Mouse (Mus musculus): ENCODE results near the gene Por. TPM values are rescaled to one million over a fixed set of nuclear protein-coding genes. Genes with fewer than 3 reads are reported as not detected.
A peak's percentile ranks its signal among the peaks of the same experiment; 100 is the strongest.

Gene Por
- polyA plus RNA-seq, 1 experiment from 2014 or later: 135 TPM

- peak within 1 kb of the TSS; percentile 91 for H3K4me2 ChIP-seq (replicated peaks; ENCODE audit: low read depth, low read length)
- H3K9ac ChIP-seq (replicated peaks; ENCODE audit: low read depth): peak within 1 kb of the TSS; percentile 77
- peak; percentile 54 for DNase-seq (ENCODE audit: low spot score)
- no peaks in the 10 kb centered on the region for H3K27me3 ChIP-seq (replicated peaks; ENCODE audit: insufficient read depth, low read length)
- TF ChIP-seq EP300 (IDR thresholded peaks at IDR 0.05): no peak
- TF ChIP-seq CTCF (IDR thresholded peaks at IDR 0.05): no peak
- peak within 1 kb of the TSS; percentile 53 for H3K4me3 ChIP-seq (ENCODE audit: low read depth, low read length)
- ATAC-seq: peak; percentile 13
- H3K4me1 ChIP-seq (ENCODE audit: insufficient read depth, low read depth, low read length): 0 out of 2 replicates have a peak, but pooled peaks cover 3% of the 10 kb centered on the region
- peaks cover 4% of the 10 kb centered on the region; the same call in 1 of the 2 replicates for H3K36me3 ChIP-seq (ENCODE audit: insufficient read depth, low read length)
- peak within 1 kb of the TSS; percentile 90 for H3K27ac ChIP-seq (ENCODE audit: low read length)
- WGBS: 2% methylated on average over 42 of the region's 45 CpGs
- H3K9me3 ChIP-seq (ENCODE audit: low read length): no peaks in the 10 kb centered on the region
Observed at GRCm38 (mm10) chr5:135777796-135778470, 108.1 kb downstream of the Por start, which contains the start of gene Styxl1. Gene Styxl1 (minus strand): TSS chr5:135778385.

DNA sequence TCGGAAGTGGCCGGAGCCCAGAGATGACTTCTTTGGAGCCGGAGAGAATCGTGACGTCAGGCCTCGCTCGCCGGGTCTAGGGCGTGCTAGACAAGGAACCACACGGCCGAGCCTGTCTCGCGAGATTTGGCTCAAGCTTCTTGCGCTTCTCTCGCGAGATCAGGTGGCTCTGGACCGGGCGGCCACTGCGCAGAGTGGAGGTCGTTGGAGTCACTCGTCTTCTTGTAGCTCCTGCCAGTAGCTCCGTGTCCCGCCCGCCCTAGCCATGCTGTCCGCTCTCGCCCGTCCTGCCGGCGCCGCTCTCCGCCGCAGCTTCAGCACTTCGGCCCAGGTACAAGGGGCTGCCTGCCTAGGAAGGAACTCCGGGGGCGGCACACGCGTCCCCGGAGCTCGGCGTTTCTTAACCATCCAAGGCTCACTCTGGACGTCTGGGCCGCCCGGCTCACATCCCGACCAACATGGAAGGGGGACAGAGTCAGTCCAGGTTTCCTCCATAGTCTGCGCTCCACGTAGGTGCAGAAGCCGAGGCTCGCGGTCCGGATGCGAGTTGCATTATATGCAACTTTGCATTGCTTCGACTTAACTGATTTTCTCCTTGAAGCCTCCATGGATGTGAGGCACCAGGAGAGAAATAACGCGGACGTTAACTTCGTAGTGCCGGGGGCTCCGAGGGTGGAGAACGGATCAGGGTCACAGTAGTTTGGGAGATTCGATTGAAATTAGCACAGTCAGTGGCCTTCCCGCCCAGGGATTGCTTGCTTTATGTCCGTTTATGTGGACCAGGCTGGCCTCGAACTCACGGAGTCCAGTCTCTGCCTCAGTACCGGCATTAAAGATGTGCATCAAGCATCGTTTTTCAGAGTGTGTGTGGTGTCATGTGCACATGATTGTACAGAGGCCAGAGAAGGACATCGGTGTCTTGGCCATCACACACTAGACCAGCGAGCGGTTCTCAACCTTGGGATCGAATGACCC lies 108.9 kb downstream of the Por start, which contains the start of gene Mdh2:
TSS of gene Mdh2 (plus strand) at position 10 of the 975 bp plus-strand sequence.
- no peaks in the 10 kb centered on the region for H3K27me3 ChIP-seq (replicated peaks; ENCODE audit: insufficient read depth, low read length)
- peaks cover 4% of the 10 kb centered on the region; the same call in 1 of the 2 replicates for H3K36me3 ChIP-seq (ENCODE audit: insufficient read depth, low read length)
- ATAC-seq (peak; percentile 97), DNase-seq (ENCODE audit: low spot score) (peak; percentile 100)
- H3K9ac ChIP-seq (replicated peaks; ENCODE audit: low read depth): peak within 1 kb of the TSS; percentile 77
- H3K4me3 ChIP-seq (ENCODE audit: low read depth, low read length): peak within 1 kb of the TSS; percentile 53
- peak within 1 kb of the TSS; percentile 91 for H3K4me2 ChIP-seq (replicated peaks; ENCODE audit: low read depth, low read length)
- peak within 1 kb of the TSS; percentile 90 for H3K27ac ChIP-seq (ENCODE audit: low read length)
- 0 out of 2 replicates have a peak, but pooled peaks cover 3% of the 10 kb centered on the region for H3K4me1 ChIP-seq (ENCODE audit: insufficient read depth, low read depth, low read length)
- under 1% methylated on average over 70 of the region's 70 CpGs for WGBS
- TF ChIP-seq CTCF (IDR thresholded peaks at IDR 0.05) (no peak), EP300 (IDR thresholded peaks at IDR 0.05) (peak; percentile 93)
- H3K9me3 ChIP-seq (ENCODE audit: low read length): no peaks in the 10 kb centered on the region

DNA sequence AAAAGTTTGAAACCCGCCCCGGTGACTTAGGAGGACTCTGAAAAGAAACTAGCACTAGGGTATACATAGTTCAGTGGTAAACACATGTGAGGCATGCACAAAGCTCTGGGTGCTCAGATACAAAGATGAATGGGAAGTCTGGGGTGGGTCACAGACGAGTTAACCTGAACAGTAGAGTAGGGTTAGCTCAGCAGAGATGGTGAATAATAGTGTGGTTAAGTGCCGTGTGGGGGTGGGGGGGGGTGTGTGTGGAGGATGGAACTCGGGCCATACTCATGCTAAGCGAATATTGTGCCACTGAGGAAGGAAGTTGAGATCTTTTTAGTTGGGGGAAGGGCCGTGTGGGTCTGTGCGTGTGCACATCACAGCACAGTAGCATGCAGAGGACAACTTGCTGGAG lies 110.5 kb downstream of the Por start:
- H3K9me3 ChIP-seq (ENCODE audit: low read length): no peaks in the 10 kb centered on the region
- no peak for DNase-seq (ENCODE audit: low spot score)
- no peaks in the 10 kb centered on the region for H3K27me3 ChIP-seq (replicated peaks; ENCODE audit: insufficient read depth, low read length)
- 58% methylated on average over 8 of the region's 8 CpGs for WGBS
- no peak overlapping the region for H3K27ac ChIP-seq (ENCODE audit: low read length)
- H3K4me3 ChIP-seq (ENCODE audit: low read depth, low read length): no peak overlapping the region
- H3K4me1 ChIP-seq (ENCODE audit: insufficient read depth, low read depth, low read length): 0 out of 2 replicates have a peak, but pooled peaks cover 3% of the 10 kb centered on the region
- ATAC-seq: no peak
- no peak overlapping the region for H3K9ac ChIP-seq (replicated peaks; ENCODE audit: low read depth)
- H3K36me3 ChIP-seq (ENCODE audit: insufficient read depth, low read length): peaks cover 4% of the 10 kb centered on the region; the same call in 1 of the 2 replicates
- H3K4me2 ChIP-seq (replicated peaks; ENCODE audit: low read depth, low read length): no peak overlapping the region
- TF ChIP-seq CTCF (IDR thresholded peaks at IDR 0.05) (no peak), EP300 (IDR thresholded peaks at IDR 0.05) (no peak)

GRCm38 (mm10) chr5:135782901-135783300 lies 113.1 kb downstream of the Por start:
- Histone ChIP-seq H3K36me3 (ENCODE audit: insufficient read depth, low read length) (peaks cover 25% of the 10 kb centered on the region), H3K9ac (replicated peaks; ENCODE audit: low read depth) (no peak overlapping the region), H3K4me3 (ENCODE audit: low read depth, low read length) (no peak overlapping the region), H3K9me3 (ENCODE audit: low read length) (no peaks in the 10 kb centered on the region), H3K4me1 (ENCODE audit: insufficient read depth, low read depth, low read length) (no peaks in the 10 kb centered on the region), H3K4me2 (replicated peaks; ENCODE audit: low read depth, low read length) (no peak overlapping the region), H3K27ac (ENCODE audit: low read length) (no peak overlapping the region), H3K27me3 (replicated peaks; ENCODE audit: insufficient read depth, low read length) (no peaks in the 10 kb centered on the region)
- 85% methylated on average over 4 of the region's 4 CpGs for WGBS
- no peak for DNase-seq (ENCODE audit: low spot score)
- no peak for ATAC-seq
- no peak for TF ChIP-seq CTCF (IDR thresholded peaks at IDR 0.05)
- no peak for TF ChIP-seq EP300 (IDR thresholded peaks at IDR 0.05)

Small RNA genes lying within 50 kb of the gene (microRNA-seq; reads per million reads assigned to microRNA genes)
- not detected for gene Mir7034

Other genes with a start within 250 kb of the Por start
- 17.7 and 20.8 TPM in 2 replicates for gene Hip1, start 124.9 kb upstream of the Por start, polyA plus RNA-seq (2015; fragmentation: Nextera tagmentation; extraction: Ambion mirVana)
- not detected in 2 replicates for gene Ccl26, start 106.5 kb upstream of the Por start, polyA plus RNA-seq (2015; fragmentation: Nextera tagmentation; extraction: Ambion mirVana)
- gene Ccl24, start 97.0 kb upstream of the Por start, polyA plus RNA-seq (2015; fragmentation: Nextera tagmentation; extraction: Ambion mirVana): 0.71 and 0.84 TPM in 2 replicates
- 24.7 and 25.8 TPM in 2 replicates for gene Rhbdd2, start 37.4 kb upstream of the Por start, polyA plus RNA-seq (2015; fragmentation: Nextera tagmentation; extraction: Ambion mirVana)
- gene Tmem120a, start 74.4 kb downstream of the Por start, polyA plus RNA-seq (2015; fragmentation: Nextera tagmentation; extraction: Ambion mirVana): 44.0 and 45.2 TPM in 2 replicates
- gene Styxl1, start 108.4 kb downstream of the Por start, polyA plus RNA-seq (2015; fragmentation: Nextera tagmentation; extraction: Ambion mirVana): 1.7 TPM in 2 replicates
- 281 and 302 TPM in 2 replicates for gene Mdh2, start 108.4 kb downstream of the Por start, polyA plus RNA-seq (2015; fragmentation: Nextera tagmentation; extraction: Ambion mirVana)
- gene Srrm3, start 136.9 kb downstream of the Por start, polyA plus RNA-seq (2015; fragmentation: Nextera tagmentation; extraction: Ambion mirVana): 0.05 TPM in 1 of 2 replicates, not detected in the other
- gene Hspb1, start 217.9 kb downstream of the Por start, polyA plus RNA-seq (2015; fragmentation: Nextera tagmentation; extraction: Ambion mirVana): 198 and 248 TPM in 2 replicates